Mouse (Mus musculus) kidney, embryonic 15.5 days (tissue): ENCODE measurements around the gene Slc4a2. TPM values are rescaled to one million over a fixed set of nuclear protein-coding genes. Genes with fewer than 3 reads are reported as not detected.

Experiments
- ATAC-seq: fragments of 200-750 bp; cut with Nextera tagmentation; replicated peaks from 2 replicates; pipeline ENCODE4 v1.8.0; 2017; ENCODE audit warnings: moderate TSS enrichment; ENCODE audit not compliant: low FRiP score
- H3K27ac ChIP-seq: fragments of 300-500 bp; sonication (generic); 2 replicates; pipeline ENCODE4 v1.5.1; 2015; ENCODE audit warnings: mild to moderate bottlenecking, inconsistent platforms
- H3K27me3 ChIP-seq: fragments of 300-500 bp; sonication (generic); 2 replicates; pipeline ENCODE4 v1.6.1; 2015; ENCODE audit warnings: inconsistent platforms
- H3K36me3 ChIP-seq: fragments of 300-500 bp; sonication (generic); 2 replicates; pipeline ENCODE4 v1.6.1; 2015; ENCODE audit warnings: inconsistent platforms
- H3K4me1 ChIP-seq: fragments of 300-500 bp; sonication (generic); 2 replicates; pipeline ENCODE4 v1.6.1; 2015; ENCODE audit warnings: inconsistent platforms
- H3K4me2 ChIP-seq: fragments of 300-500 bp; sonication (generic); 2 replicates; pipeline ENCODE4 v1.6.1; 2015; ENCODE audit warnings: moderate library complexity, mild to moderate bottlenecking, inconsistent platforms
- H3K4me3 ChIP-seq: fragments of 300-500 bp; sonication (generic); replicated peaks from 2 replicates; pipeline ENCODE4 v1.5.1; 2015; ENCODE audit warnings: mild to moderate bottlenecking, inconsistent platforms
- H3K9ac ChIP-seq: fragments of 300-500 bp; sonication (generic); 2 replicates; pipeline ENCODE4 v1.6.1; 2015; ENCODE audit warnings: mild to moderate bottlenecking, inconsistent platforms
- H3K9me3 ChIP-seq: fragments of 300-500 bp; sonication (generic); replicated peaks from 2 replicates; pipeline ENCODE4 v1.6.1; 2016; ENCODE audit warnings: inconsistent platforms
- WGBS: fragments of 180-500 bp; shearing (Covaris S2); methylation state at CpG from one replicate; pipeline ENCODE4 v1.1.7; 2015; ENCODE audit warnings: mixed read lengths; 5-methylcytosine and 5-hydroxymethylcytosine counted together
- polyA plus RNA-seq: library from polyadenylated mRNA; unstranded; fragments of >200 nt; fragmentation: Nextera tagmentation; extraction: Ambion mirVana; gene quantifications from 2 replicates; pipeline ENCODE4 v1.2.1, GENCODE M21; 2015

Slc4a2 gene
- polyA plus RNA-seq, result 42.3 and 42.7 TPM in 2 replicates

- peaks cover 30% of the 10 kb centered on the region for H3K36me3 ChIP-seq
- H3K9me3 ChIP-seq, result no peaks in the 10 kb centered on the region
- H3K4me3 ChIP-seq, result peak within 1 kb of the TSS; percentile 78
- under 1% methylated on average over 46 of the region's 46 CpGs for WGBS
- peak within 1 kb of the TSS; percentile 75 for H3K9ac ChIP-seq
- H3K4me1 ChIP-seq, result peaks cover 52% of the 10 kb centered on the region
- H3K27me3 ChIP-seq, result no peaks in the 10 kb centered on the region
- peak within 1 kb of the TSS; percentile 87 for H3K4me2 ChIP-seq
- ATAC-seq, result peak; percentile 93
- peak within 1 kb of the TSS; percentile 96 for H3K27ac ChIP-seq
Observed at GRCm38 (mm10) chr5:24423129-24424003, at the start of gene Slc4a2, which contains the start of gene Cdk5. Gene Slc4a2, plus strand, starts transcription at chr5:24423837. Gene Cdk5, minus strand, starts transcription at chr5:24423530.

GRCm38 (mm10) chr5:24374216-24374615 lies 49.4 kb upstream of the Slc4a2 start:
- Histone ChIP-seq H3K4me1 (peaks cover 3% of the 10 kb centered on the region; the same call in 1 of the 2 replicates), H3K9ac (no peak overlapping the region), H3K4me3 (no peak overlapping the region), H3K27ac (no peak overlapping the region), H3K9me3 (no peaks in the 10 kb centered on the region), H3K36me3 (no peaks in the 10 kb centered on the region), H3K4me2 (no peak overlapping the region), H3K27me3 (no peaks in the 10 kb centered on the region)
- WGBS, result 53% methylated on average over 6 of the region's 6 CpGs
- ATAC-seq, result no peak

GRCm38 (mm10) chr5:24374666-24375328 lies 48.8 kb upstream of the Slc4a2 start:
- WGBS, result 69% methylated on average over 7 of the region's 7 CpGs
- peaks cover 5% of the 10 kb centered on the region for H3K4me1 ChIP-seq

DNA sequence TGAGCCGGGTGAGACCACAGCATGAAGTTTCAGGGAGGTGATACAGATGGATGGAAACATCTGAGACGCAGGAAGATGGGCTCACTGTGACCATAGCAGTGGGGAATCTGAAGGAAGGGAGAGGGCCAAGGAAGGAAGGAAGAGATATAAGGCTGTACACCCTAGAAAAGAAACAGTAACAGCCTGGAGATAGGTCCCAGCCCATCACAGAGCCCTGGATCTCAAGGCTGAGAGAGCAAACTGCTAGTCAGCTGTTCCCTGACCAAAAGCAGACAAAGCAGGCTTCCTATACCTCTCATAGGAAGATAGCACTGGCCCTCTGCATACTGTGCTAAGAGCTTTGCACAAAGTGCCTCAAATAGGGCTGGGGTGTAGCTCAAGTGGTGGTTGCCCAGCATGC lies 44.9 kb upstream of the Slc4a2 start:
- H3K27me3 ChIP-seq, result no peaks in the 10 kb centered on the region
- no peak for ATAC-seq
- no peaks in the 10 kb centered on the region for H3K36me3 ChIP-seq
- no peak overlapping the region for H3K4me2 ChIP-seq
- 75% methylated on average over 2 of the region's 2 CpGs for WGBS
- H3K9me3 ChIP-seq, result no peaks in the 10 kb centered on the region
- no peak overlapping the region; the same call in 1 of the 2 replicates for H3K9ac ChIP-seq
- H3K4me1 ChIP-seq, result peaks cover 18% of the 10 kb centered on the region
- no peak overlapping the region for H3K27ac ChIP-seq
- no peak overlapping the region for H3K4me3 ChIP-seq

More at GRCm38 (mm10) chr5:24374666-24375328, 48.8 kb upstream of the Slc4a2 start:
- Histone ChIP-seq H3K9me3 (no peaks in the 10 kb centered on the region), H3K36me3 (no peaks in the 10 kb centered on the region), H3K4me2 (no peak overlapping the region), H3K4me3 (no peak overlapping the region), H3K27me3 (no peaks in the 10 kb centered on the region), H3K9ac (no peak overlapping the region), H3K27ac (no peak overlapping the region)
- ATAC-seq, result no peak

DNA sequence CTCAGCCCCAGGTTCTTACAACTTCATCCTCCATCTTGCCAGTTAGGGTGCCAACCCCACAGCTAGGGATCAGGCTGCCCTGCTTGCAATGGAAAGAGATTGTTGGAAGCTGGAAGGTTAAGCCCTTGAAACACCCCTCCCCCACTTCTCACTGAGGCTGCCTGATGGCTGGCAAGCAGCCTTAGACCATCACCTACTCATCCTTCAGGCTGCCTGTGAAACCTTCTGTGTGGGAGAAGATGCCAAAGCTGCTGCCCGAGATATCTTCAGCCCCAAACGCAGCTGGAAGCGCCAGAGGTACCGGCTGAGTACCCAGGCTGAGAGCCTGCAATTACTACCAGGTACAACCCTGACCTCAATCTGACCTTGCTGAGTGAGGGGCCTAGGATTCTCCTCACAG lies 44.1 kb upstream of the Slc4a2 start:
- no peak for ATAC-seq

DNA sequence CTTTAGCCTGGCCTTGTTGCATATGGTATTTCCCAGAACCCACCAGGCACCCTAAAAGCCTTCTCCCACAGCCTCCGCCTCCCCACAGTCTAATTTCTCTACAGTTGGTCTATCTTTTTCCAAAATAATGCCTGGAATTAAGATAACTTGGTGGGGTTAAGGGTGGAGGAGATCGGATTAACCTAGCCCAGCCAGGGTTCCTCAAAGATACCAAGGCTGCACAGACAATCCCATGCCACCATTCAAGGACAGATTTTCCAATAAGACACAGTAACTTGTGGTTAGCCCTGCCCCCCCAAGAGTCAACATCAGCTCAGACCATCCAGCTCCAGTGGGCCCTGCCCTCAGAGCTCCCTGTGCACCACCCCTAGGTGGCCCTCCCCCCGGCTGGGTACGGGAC lies 43.1 kb upstream of the Slc4a2 start:
- no peak for ATAC-seq
- 87% methylated on average over 4 of the region's 4 CpGs for WGBS

More for the DNA sequence above, 44.1 kb upstream of the Slc4a2 start:
- Histone ChIP-seq H3K27ac (no peak overlapping the region), H3K9ac (no peak overlapping the region), H3K36me3 (no peaks in the 10 kb centered on the region), H3K4me2 (no peak overlapping the region), H3K9me3 (no peaks in the 10 kb centered on the region), H3K4me1 (peaks cover 23% of the 10 kb centered on the region), H3K27me3 (0 out of 2 replicates have a peak, but pooled peaks cover 2% of the 10 kb centered on the region), H3K4me3 (no peak overlapping the region)
- WGBS, result 59% methylated on average over 4 of the region's 4 CpGs

GRCm38 (mm10) chr5:24381486-24381885 lies 42.2 kb upstream of the Slc4a2 start:
- Histone ChIP-seq H3K36me3 (no peaks in the 10 kb centered on the region), H3K4me2 (no peak overlapping the region), H3K9me3 (no peaks in the 10 kb centered on the region), H3K9ac (no peak overlapping the region), H3K27me3 (peaks cover 15% of the 10 kb centered on the region), H3K27ac (no peak overlapping the region), H3K4me3 (no peak overlapping the region), H3K4me1 (peaks cover 31% of the 10 kb centered on the region)
- 68% methylated on average over 6 of the region's 6 CpGs for WGBS
- no peak for ATAC-seq

More for the DNA sequence above, 43.1 kb upstream of the Slc4a2 start:
- Histone ChIP-seq H3K4me3 (no peak overlapping the region), H3K9me3 (no peaks in the 10 kb centered on the region), H3K4me2 (no peak overlapping the region), H3K27me3 (0 out of 2 replicates have a peak, but pooled peaks cover 6% of the 10 kb centered on the region), H3K9ac (no peak overlapping the region), H3K27ac (no peak overlapping the region), H3K4me1 (peaks cover 31% of the 10 kb centered on the region), H3K36me3 (no peaks in the 10 kb centered on the region)

DNA sequence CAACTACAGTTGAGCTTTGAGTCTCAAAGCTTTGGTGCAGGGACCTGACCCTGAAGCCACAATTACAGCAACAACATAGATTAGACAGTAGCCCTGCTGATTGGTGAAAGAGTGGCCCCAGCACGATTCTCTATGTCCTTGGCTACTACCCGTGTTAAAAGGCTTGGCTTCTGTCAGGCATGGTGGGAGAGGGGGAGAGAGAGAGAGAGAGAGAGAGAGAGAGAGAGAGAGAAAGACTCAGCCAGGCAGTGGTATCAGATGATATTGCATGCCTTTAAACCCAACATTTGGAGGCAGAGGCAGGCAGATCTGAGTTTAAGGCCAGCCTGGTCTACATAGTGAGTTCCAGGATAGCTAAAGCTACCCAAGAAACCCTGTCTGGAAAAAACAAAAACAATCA lies 41.6 kb upstream of the Slc4a2 start:
- 58% methylated on average over 2 of the region's 2 CpGs for WGBS
- Histone ChIP-seq H3K4me1 (peaks cover 34% of the 10 kb centered on the region), H3K9me3 (no peaks in the 10 kb centered on the region), H3K36me3 (no peaks in the 10 kb centered on the region), H3K4me3 (no peak overlapping the region), H3K4me2 (no peak overlapping the region), H3K27ac (no peak overlapping the region), H3K27me3 (peaks cover 20% of the 10 kb centered on the region), H3K9ac (no peak overlapping the region)
- ATAC-seq, result no peak

DNA sequence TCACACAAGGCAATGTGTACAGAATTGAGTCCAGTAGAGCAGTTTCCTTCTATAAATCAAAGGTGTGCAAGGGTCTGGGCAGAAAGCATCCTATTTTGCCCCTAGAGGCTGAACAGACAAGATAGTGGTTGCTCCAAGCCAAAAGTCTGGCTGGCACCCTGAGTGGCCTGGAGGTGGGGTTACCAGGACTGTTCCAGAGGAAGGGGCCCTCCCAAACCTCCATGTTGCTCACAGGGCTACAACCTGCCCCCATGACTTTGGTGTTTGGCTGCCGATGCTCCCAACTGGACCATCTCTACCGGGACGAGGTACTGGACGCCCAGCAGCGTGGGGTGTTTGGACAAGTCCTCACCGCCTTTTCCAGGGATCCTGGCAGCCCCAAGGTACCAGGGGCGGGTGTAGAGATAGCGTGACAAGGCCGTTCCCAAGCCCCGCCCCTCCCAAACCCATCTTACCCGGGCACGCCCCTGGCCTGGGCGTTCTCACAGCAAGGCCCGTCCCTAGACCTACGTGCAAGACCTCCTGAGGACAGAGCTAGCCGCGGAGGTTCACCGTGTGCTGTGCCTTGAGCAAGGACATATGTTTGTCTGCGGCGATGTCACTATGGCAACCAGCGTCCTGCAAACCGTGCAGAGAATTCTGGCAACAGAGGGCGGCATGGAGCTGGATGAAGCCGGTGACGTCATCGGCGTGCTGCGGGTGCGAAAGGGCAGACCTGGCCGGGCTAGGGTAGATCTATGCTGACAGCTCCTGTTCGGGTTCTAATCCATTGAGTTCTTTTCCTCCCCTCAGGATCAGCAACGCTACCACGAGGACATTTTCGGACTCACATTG lies 40.4 kb upstream of the Slc4a2 start:
- 1% methylated on average over 34 of the region's 34 CpGs for WGBS
- Histone ChIP-seq H3K27me3 (peaks cover 31% of the 10 kb centered on the region), H3K4me1 (peaks cover 46% of the 10 kb centered on the region), H3K36me3 (no peaks in the 10 kb centered on the region), H3K27ac (peak overlapping the region; percentile 35; the same call in 1 of the 2 replicates), H3K4me2 (peak overlapping the region; percentile 80), H3K9ac (peak overlapping the region; percentile 35), H3K9me3 (no peaks in the 10 kb centered on the region), H3K4me3 (peak overlapping the region; percentile 48)
- peak; percentile 70 for ATAC-seq

DNA sequence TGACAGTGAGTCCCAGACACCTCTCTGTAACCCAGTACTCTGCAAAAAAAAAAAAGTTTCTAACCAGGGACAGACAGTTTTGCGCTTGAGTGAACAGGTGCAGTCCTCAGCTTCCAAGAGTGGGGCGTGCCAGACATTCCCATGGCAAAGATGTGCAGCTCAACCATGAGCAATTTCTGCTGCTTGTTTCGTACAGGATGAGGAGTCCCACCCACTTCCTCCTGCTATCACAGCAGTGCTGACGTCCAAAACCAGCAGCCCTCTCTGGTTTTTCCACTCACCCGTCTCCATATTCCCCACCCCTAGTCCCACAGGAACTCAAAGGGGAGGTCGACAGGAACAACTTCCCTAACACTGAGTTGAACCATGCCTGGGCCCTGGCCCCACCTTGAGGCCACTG lies 39.2 kb upstream of the Slc4a2 start:
- peak overlapping the region; percentile 80; the same call in 1 of the 2 replicates for H3K4me2 ChIP-seq
- 41% methylated on average over 6 of the region's 6 CpGs for WGBS
- ATAC-seq, result no peak
- H3K4me1 ChIP-seq, result peaks cover 57% of the 10 kb centered on the region
- peak overlapping the region; percentile 33; the same call in 1 of the 2 replicates for H3K27ac ChIP-seq
- H3K27me3 ChIP-seq, result peaks cover 38% of the 10 kb centered on the region
- H3K4me3 ChIP-seq, result no peak overlapping the region
- H3K36me3 ChIP-seq, result no peaks in the 10 kb centered on the region
- H3K9ac ChIP-seq, result no peak overlapping the region
- H3K9me3 ChIP-seq, result no peaks in the 10 kb centered on the region

DNA sequence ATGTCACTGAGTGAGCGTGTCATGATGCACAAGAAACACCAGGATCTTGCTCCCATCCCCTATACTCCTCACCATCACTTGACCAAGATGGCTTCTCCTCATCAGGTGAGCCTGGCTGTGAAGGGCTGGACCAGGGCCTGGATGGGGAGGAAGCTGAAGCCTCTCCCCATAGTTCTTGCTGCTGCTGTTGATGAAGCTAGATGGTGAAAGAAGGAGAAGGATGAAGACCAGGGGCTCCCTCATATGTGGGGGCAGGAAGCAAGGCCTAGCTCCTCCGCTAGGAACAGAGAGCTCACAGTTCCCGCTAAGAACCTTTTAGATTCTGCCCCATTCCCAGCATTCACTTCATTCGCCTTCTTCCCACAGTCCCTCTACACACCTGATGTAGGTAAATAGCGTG lies 38.3 kb upstream of the Slc4a2 start:
- 92% methylated on average over 5 of the region's 5 CpGs for WGBS

More for the DNA sequence above, 38.3 kb upstream of the Slc4a2 start:
- Histone ChIP-seq H3K4me3 (no peak overlapping the region), H3K36me3 (no peaks in the 10 kb centered on the region), H3K27me3 (peaks cover 38% of the 10 kb centered on the region), H3K4me1 (peaks cover 55% of the 10 kb centered on the region), H3K9ac (no peak overlapping the region), H3K9me3 (no peaks in the 10 kb centered on the region), H3K4me2 (no peak overlapping the region), H3K27ac (no peak overlapping the region)
- ATAC-seq, result no peak
